Mouse (Mus musculus) intestine, embryonic 14.5 days (tissue): ENCODE results near the gene Vmn1r52. TPM values are rescaled to one million over a fixed set of nuclear protein-coding genes. Genes with fewer than 3 reads are reported as not detected.
"Not testable (repeated sequence)": the region's sequence is repeated elsewhere in the genome, so short reads cannot be mapped to it uniquely, and the experiment has no call there.

Source experiments
- ATAC-seq: fragments of 200-750 bp; cut with Nextera tagmentation; replicated peaks from 2 replicates; pipeline ENCODE4 v1.8.0; 2017; ENCODE audit warnings: low read depth, moderate number of reproducible peaks, moderate TSS enrichment, moderate library complexity; ENCODE audit not compliant: low FRiP score, low TSS enrichment
- DNase-seq: peaks from one replicate; pipeline ENCODE4 v3.0.0-alpha.2; 2018; ENCODE audit warnings: low spot score
- H3K27ac ChIP-seq: fragments of 300-500 bp; sonication (generic); 2 replicates; pipeline ENCODE4 v1.5.1; 2014; ENCODE audit warnings: low read depth, mild to moderate bottlenecking, control low read depth
- H3K27me3 ChIP-seq: fragments of 300-500 bp; sonication (generic); replicated peaks from 2 replicates; pipeline ENCODE4 v1.6.1; 2014; ENCODE audit warnings: low read length, control low read depth; ENCODE audit not compliant: control insufficient read depth, insufficient read depth
- H3K36me3 ChIP-seq: fragments of 300-500 bp; sonication (generic); 2 replicates; pipeline ENCODE4 v1.6.1; 2014; ENCODE audit warnings: low read length, control low read depth; ENCODE audit not compliant: control insufficient read depth, insufficient read depth
- H3K4me1 ChIP-seq: fragments of 300-500 bp; sonication (generic); replicated peaks from 2 replicates; pipeline ENCODE4 v1.6.1; 2014; ENCODE audit warnings: low read length, control low read depth, mixed read lengths; ENCODE audit not compliant: control insufficient read depth, insufficient read depth
- H3K4me2 ChIP-seq: fragments of 300-500 bp; sonication (generic); 2 replicates; pipeline ENCODE4 v1.6.1; 2014; ENCODE audit warnings: low read length
- H3K4me3 ChIP-seq: fragments of 300-500 bp; sonication (generic); 2 replicates; pipeline ENCODE4 v1.5.1; 2014; ENCODE audit warnings: low read depth, low read length, control low read depth, mixed read lengths
- H3K9ac ChIP-seq: fragments of 300-500 bp; sonication (generic); 2 replicates; pipeline ENCODE4 v1.6.1; 2014; ENCODE audit warnings: mild to moderate bottlenecking, low read length
- H3K9me3 ChIP-seq: fragments of 300-500 bp; sonication (generic); 2 replicates; pipeline ENCODE4 v1.6.1; 2016; ENCODE audit warnings: low read length, control low read depth; ENCODE audit not compliant: control insufficient read depth
- WGBS: fragments of 180-500 bp; shearing (Covaris S2); extraction: QIAGEN DNeasy Blood & Tissue Kit; methylation state at CpG from one replicate; pipeline ENCODE4 v1.1.7; 2014; 5-methylcytosine and 5-hydroxymethylcytosine counted together
- polyA plus RNA-seq: library from polyadenylated mRNA; unstranded; fragments of >200 nt; fragmentation: Nextera tagmentation; extraction: Ambion mirVana; gene quantifications from 2 replicates; pipeline ENCODE4 v1.2.1, GENCODE M21; 2014

The Vmn1r52 gene
- polyA plus RNA-seq = not detected in 2 replicates

GRCm38 (mm10) chr6:90174508-90174907 is at the start of gene Vmn1r52:
Vmn1r52 (plus strand) TSS chr6:90174808.
- H3K4me2 ChIP-seq = no peak within 1 kb of the TSS
- DNase-seq (no peak), ATAC-seq (no peak)
- WGBS = 70% methylated on average over 2 of the region's 2 CpGs
- H3K4me3 ChIP-seq = no peak within 1 kb of the TSS
- H3K27me3 ChIP-seq = no peaks in the 10 kb centered on the region
- no peaks in the 10 kb centered on the region for H3K4me1 ChIP-seq
- H3K9ac ChIP-seq = no peak within 1 kb of the TSS
- H3K9me3 ChIP-seq = peaks cover 2% of the 10 kb centered on the region; the same call in 1 of the 2 replicates
- H3K36me3 ChIP-seq = no peaks in the 10 kb centered on the region
- H3K27ac ChIP-seq = no peak within 1 kb of the TSS

GRCm38 (mm10) chr6:90160139-90160538 is 14.5 kb upstream of the Vmn1r52 start:
- Histone ChIP-seq H3K4me1 (no peaks in the 10 kb centered on the region), H3K9ac (no peak overlapping the region), H3K27ac (no peak overlapping the region), H3K9me3 (no peaks in the 10 kb centered on the region), H3K27me3 (no peaks in the 10 kb centered on the region), H3K4me3 (no peak overlapping the region), H3K36me3 (no peaks in the 10 kb centered on the region), H3K4me2 (no peak overlapping the region)
- WGBS = 66% methylated on average over 3 of the region's 3 CpGs
- ATAC-seq = no peak
- no peak for DNase-seq

DNA sequence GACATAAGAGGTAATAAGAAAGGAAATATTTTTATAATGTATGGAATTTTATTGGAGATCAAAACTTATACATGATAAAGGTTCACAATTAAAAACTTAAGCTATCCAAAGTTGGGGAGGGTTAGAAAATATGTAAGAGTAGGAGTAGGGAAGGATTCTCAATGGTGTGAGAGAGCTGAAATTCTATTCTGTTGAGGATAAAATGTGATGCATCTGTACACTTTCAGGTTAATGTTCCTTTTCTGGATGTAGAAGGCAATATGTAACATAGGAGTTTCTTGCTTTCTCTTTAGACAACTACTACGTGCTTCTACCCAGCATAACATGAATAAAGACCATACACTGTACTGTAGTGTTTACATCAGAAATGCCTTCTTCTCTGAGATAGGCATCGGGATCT is 27.9 kb downstream of the Vmn1r52 start, which contains the start of gene V1ra8:
TSS of gene V1ra8 (plus strand) at position 301 of the 400 bp plus-strand sequence.
- DNase-seq, ATAC-seq, H3K36me3 ChIP-seq, H3K4me1 ChIP-seq, H3K4me2 ChIP-seq, H3K4me3 ChIP-seq, H3K27me3 ChIP-seq, H3K27ac ChIP-seq, H3K9me3 ChIP-seq, H3K9ac ChIP-seq: not testable (repeated sequence)
- WGBS = 76% methylated on average over 1 of the region's 2 CpGs

- 92% methylated on average over 1 of the region's 1 CpGs for WGBS
- ATAC-seq (no peak), DNase-seq (no peak)
- Histone ChIP-seq H3K4me3 (no peak within 1 kb of the TSS), H3K4me1 (no peaks in the 10 kb centered on the region), H3K27ac (no peak within 1 kb of the TSS), H3K4me2 (no peak within 1 kb of the TSS), H3K27me3 (no peaks in the 10 kb centered on the region), H3K9me3 (no peaks in the 10 kb centered on the region), H3K9ac (no peak within 1 kb of the TSS), H3K36me3 (no peaks in the 10 kb centered on the region)
These were observed 49.7 kb downstream of the Vmn1r52 start, which contains the start of gene Vmn1r53 for GRCm38 (mm10) chr6:90224338-90224737. Vmn1r53 (minus strand) TSS chr6:90224438.

Other genes with a start within 250 kb of the Vmn1r52 start
- not detected in 2 replicates for gene Vmn1r45, start 234.2 kb upstream of the Vmn1r52 start, polyA plus RNA-seq
- gene Vmn1r46, start 205.5 kb upstream of the Vmn1r52 start, polyA plus RNA-seq = not detected in 2 replicates
- gene Vmn1r47, start 158.7 kb upstream of the Vmn1r52 start, polyA plus RNA-seq = not detected in 2 replicates
- gene Vmn1r48, start 138.0 kb upstream of the Vmn1r52 start, polyA plus RNA-seq = not detected in 2 replicates
- gene Vmn1r49, start 96.3 kb upstream of the Vmn1r52 start, polyA plus RNA-seq = not detected in 2 replicates
- not detected in 2 replicates for gene Vmn1r50, start 73.4 kb upstream of the Vmn1r52 start, polyA plus RNA-seq
- 0.04 TPM in 1 of 2 replicates, not detected in the other for gene Vmn1r51, start 52.2 kb upstream of the Vmn1r52 start, polyA plus RNA-seq
- gene V1ra8, start 28.0 kb downstream of the Vmn1r52 start, polyA plus RNA-seq = not detected in 2 replicates
- not detected in 2 replicates for gene Vmn1r53, start 49.6 kb downstream of the Vmn1r52 start, polyA plus RNA-seq
- not detected in 2 replicates for gene Vmn1r54, start 71.5 kb downstream of the Vmn1r52 start, polyA plus RNA-seq
- gene BC048671, start 126.4 kb downstream of the Vmn1r52 start, polyA plus RNA-seq = not detected in 2 replicates
- 0.28 and 0.46 TPM in 2 replicates for gene Chst13, start 150.4 kb downstream of the Vmn1r52 start, polyA plus RNA-seq
- not detected in 2 replicates for gene Uroc1, start 158.5 kb downstream of the Vmn1r52 start, polyA plus RNA-seq
- gene Zxdc, start 194.7 kb downstream of the Vmn1r52 start, polyA plus RNA-seq = 9.7 and 9.9 TPM in 2 replicates